Mouse (Mus musculus): ENCODE results near the gene Itga2b. TPM values are rescaled to one million over a fixed set of nuclear protein-coding genes. Genes with fewer than 3 reads are reported as not detected.

Itga2b gene
- total and polyA plus RNA-seq, 2 experiments from 2014 or later, result 2.2 to 12.4 TPM

DNA sequence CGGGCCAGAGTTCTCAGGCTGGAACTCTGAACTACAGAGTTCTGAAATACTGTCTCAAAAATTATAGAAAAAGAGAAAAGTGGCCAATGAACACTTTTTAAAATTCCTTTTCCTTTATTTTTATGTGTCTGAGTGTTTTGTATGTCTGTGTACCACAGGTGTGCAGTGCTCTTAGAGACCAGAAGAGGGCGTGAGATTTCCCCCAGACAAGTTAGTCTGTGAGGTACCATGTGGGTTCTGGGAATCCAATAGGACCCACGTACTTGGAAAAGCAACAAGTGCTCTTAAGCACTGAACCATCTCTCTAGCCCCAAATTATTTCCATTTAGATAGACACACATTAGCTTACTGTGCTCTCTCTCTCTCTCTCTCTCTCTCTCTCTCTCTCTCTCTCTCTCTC, 28.5 kb downstream of the Itga2b start:
- peak; percentile 43 for TF ChIP-seq CTCF (IDR thresholded peaks at IDR 0.05; ENCODE audit: low read depth)
- no peaks in the 10 kb centered on the region for H3K9me3 ChIP-seq (ENCODE audit: low read length)
- no peaks in the 10 kb centered on the region for H3K27me3 ChIP-seq (ENCODE audit: insufficient read depth, low read length)
- H3K4me1 ChIP-seq (ENCODE audit: insufficient read depth), result peaks cover 26% of the 10 kb centered on the region
- peak; percentile 35 for DNase-seq
- no peak overlapping the region for H3K9ac ChIP-seq
- peaks cover 61% of the 10 kb centered on the region for H3K36me3 ChIP-seq (ENCODE audit: insufficient read depth)
- 82% methylated on average over 3 of the region's 3 CpGs for WGBS
- H3K4me3 ChIP-seq (ENCODE audit: low read depth, low read length), result no peak overlapping the region
- H3K27ac ChIP-seq (ENCODE audit: low read depth, low read length), result no peak overlapping the region
- no peak overlapping the region for H3K4me2 ChIP-seq (ENCODE audit: low read depth)
- ATAC-seq, result no peak

DNA sequence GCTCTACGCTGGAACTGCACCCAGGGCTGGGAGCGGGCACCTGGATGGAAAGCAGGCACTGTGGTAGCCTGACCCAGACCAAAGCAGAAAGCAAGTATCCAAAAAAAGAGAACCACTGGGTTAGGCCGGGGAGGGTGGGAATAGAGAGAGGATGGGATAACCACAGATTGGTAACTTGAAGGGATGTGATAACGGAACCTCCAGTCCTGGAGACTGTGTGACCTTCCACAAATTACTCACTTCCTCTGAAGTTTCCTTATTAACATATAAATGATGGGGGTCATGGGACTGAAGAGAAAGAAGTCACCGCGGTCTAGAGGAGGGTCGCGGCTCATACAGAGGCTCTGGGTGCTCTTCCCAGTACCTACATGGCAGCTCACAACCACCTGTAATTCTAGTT, 29.7 kb downstream of the Itga2b start:
- no peak for DNase-seq
- 84% methylated on average over 8 of the region's 8 CpGs for WGBS
- no peaks in the 10 kb centered on the region for H3K27me3 ChIP-seq (ENCODE audit: insufficient read depth, low read length)

DNA sequence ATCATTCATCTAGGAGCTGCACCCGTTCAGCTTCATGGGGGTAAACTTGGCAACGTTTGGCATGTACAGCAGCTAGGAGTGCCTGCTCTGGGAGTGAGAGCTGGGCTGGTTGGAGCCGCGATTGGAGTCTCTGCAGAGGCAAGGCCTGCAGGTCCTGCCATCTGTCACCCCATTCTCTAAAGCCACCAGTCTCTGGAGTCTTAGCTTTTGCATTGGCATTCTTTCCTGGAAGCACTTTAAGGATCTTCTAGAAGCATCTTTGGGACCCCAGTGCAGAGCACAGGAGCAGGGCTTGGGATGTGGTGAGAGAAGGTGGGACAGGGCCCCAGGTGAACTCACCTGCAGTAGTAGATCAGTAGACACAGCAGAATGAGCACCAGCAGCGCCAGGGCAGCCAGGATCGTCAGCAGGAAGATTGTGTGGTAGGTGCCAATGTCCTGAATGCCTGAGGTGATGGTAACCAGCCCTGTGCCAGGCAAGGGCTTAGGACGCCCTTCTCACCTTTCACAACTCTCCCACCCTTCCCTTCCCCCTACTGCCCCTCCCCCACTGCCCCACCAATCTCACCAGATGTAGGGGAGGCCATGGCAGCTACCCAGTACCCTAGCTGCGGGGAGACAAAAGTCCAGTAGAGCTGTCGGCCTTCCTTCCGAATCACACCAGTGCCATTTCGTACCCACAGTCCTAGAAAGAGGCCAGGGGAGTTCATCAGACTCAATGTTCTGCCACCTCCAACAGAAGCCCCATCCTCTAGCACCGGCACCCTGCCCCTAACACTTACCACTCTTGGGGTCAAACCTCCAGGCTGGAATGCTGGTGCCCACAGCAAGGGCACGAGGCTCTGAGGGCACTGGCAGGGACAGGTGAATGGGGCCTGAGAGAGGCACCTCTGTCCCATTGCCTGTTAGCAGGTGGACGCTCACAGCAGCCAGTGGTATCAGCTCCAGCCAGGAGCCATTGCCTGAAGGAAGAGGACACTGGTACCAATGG, 30.5 kb downstream of the Itga2b start:
- Histone ChIP-seq H3K4me1 (ENCODE audit: insufficient read depth) (peaks cover 14% of the 10 kb centered on the region), H3K27ac (ENCODE audit: low read depth, low read length) (peak overlapping the region; percentile 45; the same call in 1 of the 2 replicates), H3K4me3 (ENCODE audit: low read depth, low read length) (no peak overlapping the region), H3K4me2 (ENCODE audit: low read depth) (no peak overlapping the region), H3K9ac (0 out of 2 replicates have a peak overlapping the region, but pooled peaks have one; percentile 47), H3K27me3 (ENCODE audit: insufficient read depth, low read length) (no peaks in the 10 kb centered on the region), H3K36me3 (ENCODE audit: insufficient read depth) (peaks cover 78% of the 10 kb centered on the region), H3K9me3 (ENCODE audit: low read length) (no peaks in the 10 kb centered on the region)
- WGBS, result 71% methylated on average over 14 of the region's 14 CpGs
- DNase-seq (no peak), ATAC-seq (no peak)
- TF ChIP-seq CTCF (IDR thresholded peaks at IDR 0.05; ENCODE audit: low read depth), result no peak

More for the DNA sequence above, 29.7 kb downstream of the Itga2b start:
- Histone ChIP-seq H3K9me3 (ENCODE audit: low read length) (no peaks in the 10 kb centered on the region), H3K36me3 (ENCODE audit: insufficient read depth) (peaks cover 73% of the 10 kb centered on the region), H3K9ac (no peak overlapping the region), H3K4me3 (ENCODE audit: low read depth, low read length) (no peak overlapping the region), H3K4me2 (ENCODE audit: low read depth) (no peak overlapping the region), H3K4me1 (ENCODE audit: insufficient read depth) (peaks cover 19% of the 10 kb centered on the region), H3K27ac (ENCODE audit: low read depth, low read length) (no peak overlapping the region)
- ATAC-seq, result no peak
- TF ChIP-seq CTCF (IDR thresholded peaks at IDR 0.05; ENCODE audit: low read depth), result no peak

DNA sequence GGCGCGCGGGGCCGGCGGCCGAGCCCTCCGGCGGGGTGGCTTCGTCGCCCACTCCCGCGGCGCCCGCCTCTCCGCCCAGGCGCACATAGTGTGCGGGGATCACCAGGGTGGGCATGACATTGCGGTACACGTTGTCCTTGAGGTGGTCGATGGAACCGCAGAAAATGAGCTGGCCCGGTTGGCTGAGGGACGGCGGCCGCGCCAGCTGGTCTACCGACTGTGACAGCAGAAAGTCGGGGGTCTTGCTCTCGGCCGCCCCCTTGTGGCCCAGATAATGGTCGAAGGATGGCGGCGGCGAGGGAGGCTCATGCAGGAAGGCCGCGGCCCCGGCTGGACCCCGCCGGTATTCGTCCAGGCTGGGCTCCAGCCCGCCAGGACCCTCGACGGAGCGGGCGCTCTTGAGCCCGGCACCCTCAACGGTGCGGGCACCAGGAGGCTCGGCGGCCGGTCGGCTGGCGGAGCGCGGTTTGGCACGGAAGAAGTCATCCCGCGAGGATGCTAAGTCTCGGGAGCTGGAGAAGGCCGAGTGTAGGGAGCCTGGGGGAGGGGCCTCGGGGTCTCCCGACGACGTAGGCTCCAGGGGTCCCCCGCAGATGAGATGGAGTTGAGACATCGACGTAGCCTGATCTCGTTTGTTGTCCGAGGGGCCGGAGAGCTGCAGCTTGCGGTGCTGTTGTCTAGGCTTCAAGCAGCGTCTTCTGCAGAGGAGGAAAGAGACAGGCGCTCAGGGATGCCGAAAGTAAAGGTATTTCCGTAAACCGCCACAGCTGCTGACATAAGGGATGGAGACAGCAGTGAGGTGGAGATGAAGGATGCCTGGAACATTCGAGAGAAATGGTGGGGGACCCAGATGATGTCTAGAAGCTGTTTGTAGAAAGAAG, 31.5 kb downstream of the Itga2b start:
- H3K4me3 ChIP-seq (ENCODE audit: low read depth, low read length), result peak overlapping the region; percentile 25
- peak overlapping the region; percentile 55 for H3K4me2 ChIP-seq (ENCODE audit: low read depth)
- peaks cover 77% of the 10 kb centered on the region for H3K36me3 ChIP-seq (ENCODE audit: insufficient read depth)
- 12% methylated on average over 77 of the region's 77 CpGs for WGBS
- peak; percentile 82 for TF ChIP-seq CTCF (IDR thresholded peaks at IDR 0.05; ENCODE audit: low read depth)
- H3K9me3 ChIP-seq (ENCODE audit: low read length), result no peaks in the 10 kb centered on the region
- H3K4me1 ChIP-seq (ENCODE audit: insufficient read depth), result peaks cover 12% of the 10 kb centered on the region
- H3K9ac ChIP-seq, result peak overlapping the region; percentile 47
- peak overlapping the region; percentile 64; the same call in 1 of the 2 replicates for H3K27ac ChIP-seq (ENCODE audit: low read depth, low read length)
- ATAC-seq, result peak; percentile 47
- DNase-seq, result peak; percentile 87
- no peaks in the 10 kb centered on the region for H3K27me3 ChIP-seq (ENCODE audit: insufficient read depth, low read length)

DNA sequence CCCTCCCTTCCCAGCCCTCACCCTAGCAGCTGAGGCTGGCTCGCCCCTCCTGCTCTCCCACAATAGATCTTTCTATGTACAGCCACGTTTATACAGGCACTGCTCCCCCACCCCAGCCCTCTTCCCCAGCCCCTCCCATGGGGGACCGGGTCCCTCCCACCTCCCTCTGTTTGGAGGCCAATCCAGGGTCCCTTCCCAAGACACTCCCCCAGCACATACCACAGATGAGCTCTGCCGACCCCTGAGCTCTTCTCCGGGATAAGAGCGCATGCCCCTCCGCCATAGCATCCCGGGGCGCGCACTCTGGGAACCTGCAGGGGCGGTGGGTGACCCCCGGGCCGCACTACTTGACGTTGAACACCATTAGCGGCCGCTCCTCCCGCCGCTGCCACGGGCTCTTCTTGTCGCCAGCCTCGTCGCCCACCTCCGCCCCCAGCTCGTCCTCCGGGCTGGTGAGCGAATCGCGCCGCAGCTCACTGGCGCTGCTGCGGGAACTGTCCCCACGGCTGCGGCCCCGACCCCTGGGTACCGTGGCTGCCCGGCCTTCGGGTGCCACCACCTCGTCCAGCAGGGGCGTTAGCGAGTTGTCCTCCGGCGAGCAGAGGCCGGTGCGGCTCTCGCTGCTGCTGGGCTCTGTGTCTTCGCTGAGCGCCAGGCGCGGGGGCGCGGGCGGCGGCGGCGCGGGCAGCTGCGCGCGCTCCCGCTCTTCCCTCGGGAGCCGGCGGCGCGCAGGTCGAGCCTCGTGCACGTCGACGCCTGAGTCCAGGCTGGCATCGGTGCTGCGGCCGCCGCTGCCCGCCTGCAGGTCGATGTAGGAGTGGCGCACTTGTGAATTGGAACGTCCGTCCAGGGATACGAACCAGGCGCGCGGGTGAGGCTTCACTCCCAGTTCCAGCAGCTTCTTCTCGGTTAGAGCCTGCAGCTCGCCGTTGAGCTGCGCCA, 32.5 kb downstream of the Itga2b start:
- peaks cover 76% of the 10 kb centered on the region for H3K36me3 ChIP-seq (ENCODE audit: insufficient read depth)
- H3K27ac ChIP-seq (ENCODE audit: low read depth, low read length), result peak overlapping the region; percentile 64
- peak overlapping the region; percentile 47 for H3K9ac ChIP-seq
- peak; percentile 75 for DNase-seq
- peak; percentile 50 for TF ChIP-seq CTCF (IDR thresholded peaks at IDR 0.05; ENCODE audit: low read depth)
- peak overlapping the region; percentile 55 for H3K4me2 ChIP-seq (ENCODE audit: low read depth)
- peak overlapping the region; percentile 25 for H3K4me3 ChIP-seq (ENCODE audit: low read depth, low read length)
- ATAC-seq, result peak; percentile 26
- no peaks in the 10 kb centered on the region for H3K27me3 ChIP-seq (ENCODE audit: insufficient read depth, low read length)
- H3K9me3 ChIP-seq (ENCODE audit: low read length), result no peaks in the 10 kb centered on the region
- H3K4me1 ChIP-seq (ENCODE audit: insufficient read depth), result peaks cover 12% of the 10 kb centered on the region
- 9% methylated on average over 87 of the region's 87 CpGs for WGBS

DNA sequence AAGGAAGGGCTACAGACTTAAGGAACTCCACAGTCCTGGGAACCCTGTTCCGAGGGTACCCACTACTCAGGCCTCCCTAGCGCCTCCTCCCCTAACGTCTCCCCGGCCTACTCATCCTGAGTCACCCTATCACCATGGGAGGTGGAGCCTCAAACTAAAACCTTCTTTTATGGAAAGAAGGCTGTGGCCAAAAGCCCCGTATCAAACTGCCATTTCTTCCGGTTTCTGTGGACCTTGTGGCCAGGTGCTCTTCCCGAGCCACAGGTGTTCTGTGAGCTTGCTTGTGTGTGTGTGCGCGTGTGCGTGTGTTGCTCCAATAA, 33.5 kb downstream of the Itga2b start:
- no peaks in the 10 kb centered on the region for H3K9me3 ChIP-seq (ENCODE audit: low read length)
- H3K4me3 ChIP-seq (ENCODE audit: low read depth, low read length), result no peak overlapping the region
- H3K36me3 ChIP-seq (ENCODE audit: insufficient read depth), result peaks cover 70% of the 10 kb centered on the region
- ATAC-seq (no peak), DNase-seq (peak; percentile 10)
- H3K4me2 ChIP-seq (ENCODE audit: low read depth), result no peak overlapping the region
- H3K27ac ChIP-seq (ENCODE audit: low read depth, low read length), result no peak overlapping the region
- H3K27me3 ChIP-seq (ENCODE audit: insufficient read depth, low read length), result no peaks in the 10 kb centered on the region
- TF ChIP-seq CTCF (IDR thresholded peaks at IDR 0.05; ENCODE audit: low read depth), result no peak
- H3K9ac ChIP-seq, result no peak overlapping the region
- WGBS, result 75% methylated on average over 10 of the region's 10 CpGs
- H3K4me1 ChIP-seq (ENCODE audit: insufficient read depth), result peaks cover 12% of the 10 kb centered on the region

Data from forebrain, postnatal 0 days (tissue).